Mouse (Mus musculus) kidney, postnatal 10 days (tissue): ENCODE results near the gene Samd10.

Source experiments
- DNase-seq: peaks from one replicate; pipeline ENCODE4 v3.0.0; 2021; ENCODE audit warnings: mixed read lengths

Samd10 gene

DNA sequence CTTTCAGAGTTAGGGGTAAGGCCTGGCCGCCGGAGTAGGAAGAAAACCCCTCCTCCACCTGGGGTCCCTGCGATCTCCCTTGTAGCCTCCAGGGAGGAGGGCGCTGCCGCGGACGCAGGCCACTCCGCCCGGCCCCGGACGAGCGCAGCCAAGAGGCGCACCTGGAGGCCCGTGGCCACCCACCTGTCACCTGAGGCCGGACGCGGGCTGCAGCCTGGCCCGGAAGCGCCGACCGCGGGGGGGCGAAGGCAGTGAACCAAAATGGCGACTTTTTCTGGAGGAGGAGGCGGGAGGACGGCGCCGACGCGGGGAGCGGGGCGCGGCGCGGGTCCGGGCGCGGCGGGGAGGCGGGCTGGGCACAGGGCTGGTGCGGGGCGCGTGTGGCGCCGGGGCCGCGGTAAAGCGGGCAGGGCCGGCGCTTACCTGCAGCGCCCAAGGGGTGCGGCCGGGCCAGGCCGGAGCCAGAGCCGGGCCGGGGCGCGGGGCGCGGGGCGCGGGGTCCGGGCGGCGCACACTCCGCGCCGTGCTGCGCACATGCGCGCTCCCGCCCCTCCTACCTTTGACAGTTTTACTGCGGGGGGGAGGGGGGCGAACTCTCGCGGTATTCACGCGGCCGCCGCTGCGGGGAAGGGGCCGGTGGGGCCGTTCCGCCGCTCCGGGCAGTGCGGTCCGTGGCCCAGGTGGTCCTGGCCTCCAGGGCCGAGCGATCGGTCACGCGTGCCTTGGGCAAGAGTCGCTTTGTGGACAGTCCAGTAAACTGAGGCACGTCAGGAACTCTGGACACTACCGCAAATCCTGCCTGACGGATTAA, 6.6 kb downstream of the Samd10 start, which contains the start of gene Zfp512b:
Zfp512b (minus strand) TSS at position 573 of the 811 bp plus-strand sequence.
- peak; percentile 86 for DNase-seq

- DNase-seq: peak; percentile 47
Observed at GRCm38 (mm10) chr2:181591528-181592085, 7.4 kb downstream of the Samd10 start, which contains the start of gene Prpf6. Prpf6 (plus strand) TSS chr2:181591868.

DNA sequence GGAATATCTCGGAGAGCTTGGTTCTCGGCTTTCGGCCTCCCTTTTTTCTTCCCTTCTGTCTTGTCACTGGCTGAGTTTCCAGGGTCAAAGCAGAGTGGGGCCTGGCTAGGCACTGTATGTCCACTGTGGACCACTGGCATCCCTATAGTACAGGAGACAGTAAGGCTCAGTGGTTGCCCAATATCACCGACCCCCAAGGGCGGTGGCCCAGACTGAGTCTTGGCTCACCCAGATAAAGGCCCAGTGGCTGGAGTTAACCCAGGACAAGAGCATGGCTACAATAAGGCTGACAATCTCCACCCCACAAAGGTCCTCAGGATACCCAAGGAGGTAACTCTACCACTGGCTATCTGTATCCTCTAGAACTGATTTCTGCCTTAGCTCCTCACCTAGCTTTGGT, 8.5 kb downstream of the Samd10 start:
- DNase-seq: no peak

DNA sequence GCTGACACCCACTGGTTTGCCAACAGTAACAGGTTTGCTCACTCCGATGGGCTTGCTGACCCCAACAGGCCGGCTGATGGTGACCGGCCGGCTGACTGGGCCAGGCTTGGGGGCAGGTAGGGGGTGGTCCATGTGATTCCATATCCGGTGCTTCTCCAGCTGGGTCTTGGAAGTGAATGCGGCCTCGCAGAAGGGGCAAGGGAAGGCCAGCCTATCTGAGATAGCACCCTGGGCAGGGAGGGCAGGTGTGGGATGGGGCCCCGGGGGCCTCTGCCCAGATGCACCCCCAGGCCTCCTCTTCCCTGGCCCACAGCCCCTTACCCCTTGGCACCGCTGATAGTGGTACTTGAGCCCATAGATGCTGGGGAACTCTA, 9.3 kb downstream of the Samd10 start:
- no peak for DNase-seq

DNA sequence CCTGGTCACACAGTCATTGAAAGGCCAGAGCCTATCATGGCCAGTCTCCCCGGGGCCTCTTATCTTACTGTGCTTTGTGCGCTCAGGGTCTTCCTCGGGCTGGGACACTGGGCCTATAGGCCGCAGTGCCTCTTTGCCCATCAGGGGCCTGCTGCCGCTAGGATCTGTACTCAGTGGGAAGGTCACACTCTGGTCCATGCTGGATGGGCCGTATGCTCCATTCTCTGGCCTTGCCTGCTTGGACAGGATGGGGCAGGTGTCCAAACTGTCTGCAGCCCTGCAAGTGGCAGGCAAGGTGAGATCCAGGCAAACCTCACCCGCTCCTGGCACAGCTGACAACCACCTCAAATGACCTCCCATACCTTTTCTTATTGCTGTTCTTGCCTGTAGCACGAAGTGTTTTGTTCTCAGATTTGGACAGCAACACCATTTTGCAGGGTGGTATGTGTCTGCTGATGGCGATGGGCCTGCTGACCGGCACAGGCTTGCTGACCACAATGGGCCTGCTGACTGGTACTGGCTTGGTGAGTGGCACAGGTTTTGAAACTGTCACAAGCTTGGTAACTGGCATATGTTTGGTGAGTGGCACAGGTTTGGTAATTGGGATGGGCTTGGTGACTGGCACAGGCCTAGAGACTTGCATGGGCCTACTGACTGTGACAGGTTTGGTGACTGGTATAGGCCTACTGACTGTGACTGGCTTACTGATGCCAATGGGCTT, 9.8 kb downstream of the Samd10 start:
- DNase-seq: no peak

DNA sequence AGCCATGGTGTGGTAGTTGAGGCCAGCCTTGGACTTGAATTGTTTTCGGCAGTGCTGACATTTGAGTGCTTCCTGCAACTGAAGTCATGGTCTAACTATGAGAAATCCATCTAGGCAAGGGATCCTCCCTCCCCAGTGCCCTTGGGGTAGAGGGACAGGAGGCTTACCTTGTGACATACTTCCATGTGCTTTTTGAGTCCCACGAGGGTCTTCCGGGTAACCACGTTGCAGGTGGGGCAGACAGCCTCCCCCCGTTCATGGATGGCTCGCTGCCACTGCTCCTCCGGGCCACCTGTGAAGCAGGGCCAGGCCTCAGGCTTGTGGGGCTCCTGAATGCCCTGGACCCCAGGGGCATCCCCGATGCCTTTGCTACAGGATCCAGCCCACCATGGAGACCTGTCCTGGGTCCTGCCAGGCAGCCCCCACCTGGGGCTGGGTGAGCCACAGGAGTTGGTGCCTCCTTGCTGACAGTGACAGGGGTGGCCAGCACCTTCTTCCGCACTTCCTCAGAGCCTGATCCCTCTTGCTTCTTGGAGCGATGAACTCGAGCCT, 10.7 kb downstream of the Samd10 start:
- DNase-seq: no peak

DNA sequence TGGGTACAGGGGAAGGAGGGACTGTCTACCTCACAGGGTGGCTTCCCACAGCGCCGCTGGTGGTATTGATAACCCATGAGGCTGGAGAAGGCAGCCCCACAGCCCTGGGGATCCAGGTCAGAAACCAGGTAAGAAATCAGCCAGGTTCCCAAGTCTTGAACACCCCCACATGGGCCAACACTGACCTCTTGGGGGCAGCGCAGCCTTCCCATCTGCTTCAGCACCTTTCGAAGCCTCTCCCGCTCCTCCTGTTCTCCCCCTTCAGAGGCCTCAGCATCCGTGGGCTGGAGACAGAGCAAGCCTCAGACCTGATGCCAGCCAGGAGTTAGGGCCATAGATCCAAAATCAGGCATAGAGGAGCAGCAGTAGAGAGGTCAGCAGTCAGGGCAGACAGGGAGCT, 11.2 kb downstream of the Samd10 start:
- no peak for DNase-seq

DNA sequence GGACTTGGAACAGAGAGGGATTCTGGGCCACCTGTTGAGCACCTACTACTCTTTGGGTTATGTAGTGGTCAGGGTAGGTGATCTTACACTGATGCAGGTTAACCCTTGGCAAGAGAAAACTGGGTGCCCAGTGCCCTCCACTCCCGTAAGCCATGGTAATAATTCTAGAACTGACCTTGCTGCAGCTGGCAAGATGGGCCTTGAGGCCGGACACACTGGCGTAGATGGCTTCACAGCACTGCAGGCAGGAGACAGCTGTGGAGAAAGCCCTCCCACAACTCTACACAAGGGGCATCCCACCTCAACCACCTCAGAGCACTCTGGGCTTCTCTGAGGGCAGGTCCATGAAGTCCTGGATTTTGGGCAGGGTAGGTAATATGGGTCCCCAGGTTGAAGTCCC, 12.9 kb downstream of the Samd10 start:
- DNase-seq: no peak

DNA sequence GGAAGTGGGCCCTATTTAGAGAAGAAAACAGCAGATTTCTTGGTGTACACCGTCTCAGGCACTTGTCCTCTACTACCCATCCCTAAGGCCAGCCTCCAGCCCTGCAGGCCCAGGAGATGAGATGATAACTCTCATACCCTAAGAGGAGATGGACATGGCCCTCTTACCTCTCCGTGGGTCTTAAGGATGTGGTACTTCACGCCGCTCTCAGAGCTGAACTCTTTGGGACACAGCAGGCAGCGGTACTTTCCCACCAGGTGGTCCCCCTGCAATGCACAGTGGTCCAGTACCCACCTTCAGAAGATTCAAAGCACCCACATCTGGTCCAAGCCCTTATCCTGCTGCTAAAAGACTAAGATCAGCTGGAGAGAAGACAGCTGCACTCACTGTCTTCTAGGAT, 13.5 kb downstream of the Samd10 start:
- DNase-seq: no peak

GRCm38 (mm10) chr2:181584411-181584942, 14.5 kb downstream of the Samd10 start, which contains the start of gene Uckl1:
Uckl1 (minus strand) TSS chr2:181584892.
- no peak for DNase-seq

DNA sequence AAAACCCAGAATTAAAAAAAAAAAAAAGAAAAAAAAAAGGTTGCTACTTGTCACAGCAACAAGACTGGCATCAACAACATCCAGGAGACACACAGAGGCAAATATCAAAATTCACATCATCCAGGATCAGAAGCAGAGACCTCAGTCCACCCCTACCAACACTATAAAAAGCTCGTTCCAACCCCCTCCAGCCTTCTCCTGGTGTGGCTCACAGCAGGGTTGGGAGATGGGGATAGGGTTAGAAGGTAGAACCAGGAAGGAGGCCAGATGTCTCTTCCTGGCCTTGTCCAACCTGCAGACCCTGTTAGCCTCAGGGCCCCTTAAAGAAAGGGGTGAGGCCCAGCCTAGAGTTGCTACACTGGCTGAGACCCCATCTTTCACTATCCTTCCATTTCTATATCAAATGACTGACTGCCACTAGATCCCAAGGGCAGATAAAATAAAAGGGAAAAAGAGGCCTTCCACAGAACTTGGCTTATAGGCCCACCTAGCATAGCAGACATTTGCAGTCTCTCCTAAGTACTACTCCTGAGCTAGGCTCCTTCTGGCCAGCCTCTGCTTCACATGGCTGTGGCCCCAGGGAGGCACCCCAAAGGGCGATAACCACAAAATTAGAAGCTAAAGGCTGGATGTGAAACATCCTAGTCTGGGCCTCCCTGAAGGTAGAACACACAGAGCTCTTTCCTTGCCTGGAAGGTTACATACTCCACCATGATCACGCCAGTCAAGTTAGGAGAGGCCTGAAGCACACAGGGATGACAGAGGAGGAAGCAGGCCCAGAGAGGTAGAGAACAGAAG, 15.4 kb downstream of the Samd10 start:
- no peak for DNase-seq

- no peak for DNase-seq
Observed at GRCm38 (mm10) chr2:181582939-181583338, 16.1 kb downstream of the Samd10 start.

- no peak for DNase-seq
Observed at GRCm38 (mm10) chr2:181582358-181582757, 16.7 kb downstream of the Samd10 start.

DNA sequence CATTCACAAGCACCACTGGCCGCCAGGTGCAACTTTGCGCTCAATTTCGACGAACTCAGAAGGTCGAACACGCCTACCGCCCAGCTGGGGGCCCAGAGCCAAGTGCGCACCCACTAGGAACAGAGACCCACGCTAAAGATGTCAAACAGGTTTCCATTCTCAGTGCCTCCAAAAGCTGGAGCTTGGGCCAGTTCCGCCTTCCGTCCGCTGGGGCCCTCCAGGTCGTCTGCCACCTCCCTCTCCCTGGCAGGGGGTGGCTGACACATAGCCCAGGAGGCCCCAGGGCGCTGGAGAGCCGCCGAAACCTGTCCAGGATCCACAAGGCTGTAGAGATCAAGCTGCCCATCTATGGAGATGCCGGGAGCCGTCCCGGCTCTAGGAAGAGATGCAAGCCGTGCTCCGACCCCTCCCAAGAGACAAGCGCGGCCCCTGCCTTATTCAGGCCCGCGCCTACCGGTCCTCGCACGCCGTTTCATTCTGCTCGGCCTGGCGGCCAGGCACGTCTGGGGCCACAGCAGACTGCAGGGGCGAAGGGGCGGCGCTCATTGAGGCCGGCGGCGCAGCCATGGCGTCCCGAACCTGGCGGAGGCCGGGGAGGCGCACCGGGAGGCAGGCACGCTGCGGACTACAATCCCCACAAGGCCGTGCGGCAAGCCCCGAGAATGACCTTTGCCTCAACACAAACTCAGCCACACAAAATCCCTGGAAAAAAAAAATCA, 17.5 kb downstream of the Samd10 start:
- peak; percentile 92 for DNase-seq

DNA sequence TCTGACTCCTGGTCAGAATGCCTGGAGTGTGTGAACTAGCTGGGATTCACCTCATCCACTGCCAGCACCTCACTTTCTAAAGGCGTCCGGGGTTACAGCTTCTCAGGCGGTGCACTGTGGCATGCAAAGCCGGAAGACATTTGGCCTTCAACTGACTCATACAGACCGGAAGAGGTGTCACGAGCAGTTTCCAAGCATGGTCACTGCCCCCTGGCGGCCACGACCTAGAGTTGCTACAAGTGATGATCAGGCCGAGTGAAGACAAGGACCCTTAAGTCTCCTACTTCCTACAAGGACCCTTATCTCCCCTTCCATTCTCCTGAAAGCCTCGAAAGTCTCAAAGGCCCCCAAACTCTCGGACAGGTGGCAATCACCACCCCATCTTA, 18.0 kb downstream of the Samd10 start:
- DNase-seq: peak; percentile 89

GRCm38 (mm10) chr2:181580131-181580772, 18.8 kb downstream of the Samd10 start:
- DNase-seq: no peak

DNA sequence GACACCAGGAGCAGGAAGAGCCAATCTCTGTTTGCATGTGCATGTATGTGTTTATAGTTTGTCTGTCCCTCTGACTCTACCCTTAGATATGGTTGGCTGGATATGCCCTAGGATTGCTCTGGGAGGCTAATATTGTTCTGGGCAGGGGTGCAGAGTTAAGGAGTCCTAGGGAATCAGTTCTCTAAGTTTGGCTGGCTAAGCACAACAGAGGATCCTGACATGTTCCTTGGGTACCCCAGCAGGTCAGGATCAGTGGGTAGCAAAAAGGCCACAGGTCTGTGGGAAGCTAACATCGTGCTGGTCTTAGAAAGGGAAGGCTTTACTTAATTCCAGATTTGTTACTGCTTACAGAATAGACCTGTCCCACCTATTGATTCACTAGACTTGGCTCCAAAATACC, 19.3 kb downstream of the Samd10 start:
- DNase-seq: no peak

GRCm38 (mm10) chr2:181578790-181579618, 20.0 kb downstream of the Samd10 start:
- no peak for DNase-seq

GRCm38 (mm10) chr2:181577981-181578581, 20.9 kb downstream of the Samd10 start:
- no peak for DNase-seq

DNA sequence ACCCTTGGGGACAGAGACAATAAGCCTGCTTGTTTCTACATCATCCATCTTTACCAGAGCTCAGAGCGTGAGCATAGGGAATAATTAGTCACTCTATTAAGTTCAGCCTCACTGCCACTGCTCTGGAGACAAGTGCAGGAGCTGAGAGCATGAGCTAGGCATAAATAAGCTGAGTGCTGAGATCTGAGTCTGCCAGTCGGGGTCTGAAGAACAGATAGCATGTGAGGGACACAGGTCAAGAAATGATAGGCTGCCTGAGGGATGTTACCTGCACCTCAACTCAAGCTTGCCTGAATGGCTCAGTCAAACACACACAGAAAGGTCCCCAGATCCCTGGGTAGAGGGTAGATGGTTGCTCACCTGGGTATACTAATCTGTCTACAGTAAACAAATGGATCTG, 21.9 kb downstream of the Samd10 start:
- no peak for DNase-seq
